Mouse (Mus musculus) lung, embryonic 16.5 days (tissue): ENCODE measurements at regions not wholly inside any gene's neighbourhood (a gene's known extent, or its start where the extent isn't known, plus 50 kb on each side); places are given as distances from the start of the nearest gene placed in this dataset.

ENCODE experiments used
- ATAC-seq: fragments of 200-750 bp; cut with Nextera tagmentation; 2 replicates; pipeline ENCODE4 v1.8.0; 2017; ENCODE audit warnings: low read depth, mild to moderate bottlenecking, moderate library complexity
- H3K27ac ChIP-seq: fragments of 300-500 bp; sonication (generic); 2 replicates; pipeline ENCODE4 v1.5.1; 2014; ENCODE audit warnings: mild to moderate bottlenecking, control low read depth, low read length
- H3K27me3 ChIP-seq: fragments of 300-500 bp; sonication (generic); 2 replicates; pipeline ENCODE4 v1.6.1; 2014; ENCODE audit warnings: low read depth, low read length, mixed read lengths; ENCODE audit not compliant: control insufficient read depth, insufficient read depth
- H3K36me3 ChIP-seq: fragments of 300-500 bp; sonication (generic); 2 replicates; pipeline ENCODE4 v1.6.1; 2014; ENCODE audit warnings: low read length; ENCODE audit not compliant: control insufficient read depth, insufficient read depth
- H3K4me1 ChIP-seq: fragments of 300-500 bp; sonication (generic); replicated peaks from 2 replicates; pipeline ENCODE4 v1.6.1; 2014; ENCODE audit warnings: low read length, mixed read lengths; ENCODE audit not compliant: control insufficient read depth, insufficient read depth
- H3K4me2 ChIP-seq: fragments of 300-500 bp; sonication (generic); 2 replicates; pipeline ENCODE4 v1.6.1; 2014; ENCODE audit warnings: low read depth, low read length, control low read depth
- H3K4me3 ChIP-seq: fragments of 300-500 bp; sonication (generic); 2 replicates; pipeline ENCODE4 v1.5.1; 2014; ENCODE audit warnings: mild to moderate bottlenecking, low read length, control low read depth
- H3K9ac ChIP-seq: fragments of 300-500 bp; sonication (generic); 2 replicates; pipeline ENCODE4 v1.6.1; 2014; ENCODE audit warnings: low read length, control low read depth
- H3K9me3 ChIP-seq: fragments of 300-500 bp; sonication (generic); 2 replicates; pipeline ENCODE4 v1.6.1; 2016; ENCODE audit warnings: low read length; ENCODE audit not compliant: control insufficient read depth
- WGBS: fragments of 180-500 bp; shearing (Covaris S2); extraction: QIAGEN DNeasy Blood & Tissue Kit; methylation state at CpG from one replicate; pipeline ENCODE4 v1.1.7; 2014; 5-methylcytosine and 5-hydroxymethylcytosine counted together

DNA sequence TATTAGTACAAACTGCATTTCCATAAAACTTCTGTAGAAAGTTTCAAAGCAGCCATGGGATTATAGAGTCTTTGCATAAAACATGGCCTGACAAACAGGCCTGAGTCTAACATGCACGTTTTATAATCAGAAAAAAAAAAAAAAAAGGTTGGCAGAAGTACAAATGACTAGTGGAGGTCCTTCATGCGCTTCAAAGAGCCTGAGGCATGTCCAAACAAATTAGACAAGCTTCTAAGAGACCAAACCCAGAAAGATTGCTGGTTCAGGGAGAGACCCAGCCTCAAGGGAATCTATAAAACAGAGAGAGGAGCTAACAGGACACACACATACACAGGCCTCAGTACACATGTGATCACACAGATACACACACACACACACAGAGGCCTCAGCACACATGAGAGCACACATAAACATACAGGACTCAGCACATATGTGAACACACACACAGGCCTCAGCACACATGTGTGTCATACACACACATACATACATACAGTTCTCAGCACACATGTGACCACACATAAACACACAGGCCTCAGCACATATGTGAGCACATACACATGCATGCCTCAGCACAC is 57.0 kb upstream of the Gnaq start:
- 30% methylated on average over 2 of the region's 2 CpGs for WGBS
- Histone ChIP-seq H3K36me3 (no peaks in the 10 kb centered on the region), H3K9ac (no peak overlapping the region), H3K9me3 (no peaks in the 10 kb centered on the region), H3K27me3 (no peaks in the 10 kb centered on the region), H3K27ac (no peak overlapping the region), H3K4me3 (no peak overlapping the region), H3K4me2 (no peak overlapping the region), H3K4me1 (no peaks in the 10 kb centered on the region)
- ATAC-seq = no peak

DNA sequence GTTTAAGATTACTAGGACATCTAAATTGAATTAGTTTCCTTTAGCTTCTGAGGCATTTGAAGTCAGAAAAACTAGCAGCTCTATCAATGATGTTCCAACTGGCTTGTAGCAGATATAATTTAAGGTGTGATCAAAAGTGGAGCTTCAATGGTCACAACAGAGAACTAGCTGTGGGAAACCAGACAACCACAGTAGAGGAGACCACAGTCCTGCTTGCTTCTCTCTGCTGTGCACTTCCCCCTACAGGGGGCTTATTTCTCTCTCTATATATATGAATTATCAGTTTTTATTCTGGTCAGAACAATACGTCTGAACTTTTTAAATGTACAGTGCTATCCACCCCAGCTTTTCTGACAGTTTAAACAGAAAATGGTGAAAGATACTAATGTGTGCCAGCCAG is 57.6 kb upstream of the Gnaq start:
- WGBS = 65% methylated on average over 1 of the region's 1 CpGs
- Histone ChIP-seq H3K27me3 (no peaks in the 10 kb centered on the region), H3K4me1 (no peaks in the 10 kb centered on the region), H3K4me2 (no peak overlapping the region), H3K36me3 (no peaks in the 10 kb centered on the region), H3K27ac (no peak overlapping the region), H3K9ac (no peak overlapping the region), H3K4me3 (no peak overlapping the region), H3K9me3 (no peaks in the 10 kb centered on the region)
- ATAC-seq = no peak

DNA sequence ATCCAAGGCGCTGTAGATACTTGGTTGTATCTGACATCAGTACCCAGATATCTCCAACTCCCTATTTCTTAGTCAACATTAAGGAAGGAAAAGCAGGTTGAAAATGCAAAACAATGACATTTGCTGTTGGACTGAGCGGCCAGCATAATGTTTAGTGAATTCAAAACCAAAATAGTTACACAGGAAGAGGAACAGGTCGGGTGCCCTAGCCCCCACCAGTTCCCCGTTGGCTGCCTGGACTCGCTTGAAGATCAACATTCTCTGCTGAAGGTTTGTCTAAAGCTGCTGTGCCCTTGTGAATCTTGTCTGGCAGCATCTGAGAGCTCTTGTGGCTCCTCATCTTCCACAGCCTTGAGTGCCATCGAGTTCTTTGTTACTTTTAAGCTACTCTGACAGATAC is 65.3 kb upstream of the Gnaq start:
- H3K4me3 ChIP-seq = no peak overlapping the region
- WGBS = 63% methylated on average over 6 of the region's 6 CpGs
- peaks cover 2% of the 10 kb centered on the region; the same call in 1 of the 2 replicates for H3K4me1 ChIP-seq
- no peaks in the 10 kb centered on the region for H3K36me3 ChIP-seq
- no peaks in the 10 kb centered on the region for H3K9me3 ChIP-seq
- no peak for ATAC-seq
- no peaks in the 10 kb centered on the region for H3K27me3 ChIP-seq
- no peak overlapping the region for H3K9ac ChIP-seq
- H3K4me2 ChIP-seq = no peak overlapping the region
- no peak overlapping the region for H3K27ac ChIP-seq

DNA sequence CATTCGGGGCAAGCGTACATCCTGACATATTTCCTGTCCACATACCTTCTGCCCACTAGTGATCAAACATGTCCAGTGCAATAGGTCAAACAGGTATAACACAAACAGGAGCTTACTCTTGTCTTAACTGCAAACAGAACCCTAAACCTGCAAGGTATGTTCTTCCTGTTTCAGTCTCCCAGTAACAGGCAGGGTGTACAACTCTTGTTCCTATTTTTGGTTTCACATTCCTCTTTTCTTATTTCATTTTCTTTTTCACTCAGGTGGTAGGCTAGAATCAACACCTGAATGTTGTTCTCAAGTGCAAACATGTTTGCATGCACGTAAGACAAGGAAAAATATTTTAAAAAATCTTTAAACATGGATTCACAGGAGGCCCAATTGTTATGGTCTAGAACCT is 67.7 kb upstream of the Gnaq start:
- WGBS = 86% methylated on average over 3 of the region's 3 CpGs
- H3K4me1 ChIP-seq = peaks cover 2% of the 10 kb centered on the region; the same call in 1 of the 2 replicates
- H3K9me3 ChIP-seq = no peaks in the 10 kb centered on the region
- no peak overlapping the region for H3K27ac ChIP-seq
- no peaks in the 10 kb centered on the region for H3K27me3 ChIP-seq
- no peak overlapping the region for H3K9ac ChIP-seq
- H3K4me2 ChIP-seq = no peak overlapping the region
- no peak for ATAC-seq
- H3K36me3 ChIP-seq = no peaks in the 10 kb centered on the region
- no peak overlapping the region for H3K4me3 ChIP-seq

DNA sequence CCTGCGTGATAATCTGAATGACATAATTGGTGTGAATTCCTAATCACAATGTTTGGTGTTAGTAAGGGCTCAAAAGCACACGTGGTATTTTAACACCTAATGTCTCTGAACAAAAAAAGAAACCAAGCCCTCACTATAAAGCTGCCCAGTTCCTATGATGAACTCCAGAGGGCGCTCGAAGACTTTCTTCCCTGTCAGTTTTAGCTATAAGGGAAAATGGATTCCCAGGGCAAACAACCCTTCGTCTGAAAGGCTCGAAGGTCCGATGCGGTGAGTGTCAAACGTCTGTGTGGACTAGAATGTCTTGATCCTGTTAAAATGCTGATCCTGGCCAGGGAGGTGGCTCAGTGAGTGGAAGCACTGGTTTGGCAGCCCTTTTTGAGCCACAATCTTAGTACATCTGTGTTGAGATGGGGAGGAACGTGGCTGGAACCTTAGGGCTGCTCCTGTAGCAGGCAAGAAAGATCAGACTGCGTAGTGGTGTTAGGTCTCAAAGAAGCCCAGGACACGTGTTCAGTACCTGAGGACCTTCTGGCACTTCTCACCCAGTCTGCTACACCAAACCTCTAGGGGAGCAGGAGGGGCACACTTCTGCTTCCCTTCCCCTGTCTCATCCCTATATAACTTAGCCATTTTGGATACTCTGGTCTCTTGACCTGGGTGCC is 68.6 kb upstream of the Gnaq start:
- H3K4me1 ChIP-seq = peaks cover 2% of the 10 kb centered on the region; the same call in 1 of the 2 replicates
- WGBS = 9% methylated on average over 12 of the region's 12 CpGs
- ATAC-seq = peak; percentile 82
- H3K4me2 ChIP-seq = peak overlapping the region; percentile 58
- no peak overlapping the region for H3K27ac ChIP-seq
- H3K27me3 ChIP-seq = no peaks in the 10 kb centered on the region
- H3K9me3 ChIP-seq = no peaks in the 10 kb centered on the region
- peak overlapping the region; percentile 58 for H3K9ac ChIP-seq
- peak overlapping the region; percentile 23 for H3K4me3 ChIP-seq
- no peaks in the 10 kb centered on the region for H3K36me3 ChIP-seq

DNA sequence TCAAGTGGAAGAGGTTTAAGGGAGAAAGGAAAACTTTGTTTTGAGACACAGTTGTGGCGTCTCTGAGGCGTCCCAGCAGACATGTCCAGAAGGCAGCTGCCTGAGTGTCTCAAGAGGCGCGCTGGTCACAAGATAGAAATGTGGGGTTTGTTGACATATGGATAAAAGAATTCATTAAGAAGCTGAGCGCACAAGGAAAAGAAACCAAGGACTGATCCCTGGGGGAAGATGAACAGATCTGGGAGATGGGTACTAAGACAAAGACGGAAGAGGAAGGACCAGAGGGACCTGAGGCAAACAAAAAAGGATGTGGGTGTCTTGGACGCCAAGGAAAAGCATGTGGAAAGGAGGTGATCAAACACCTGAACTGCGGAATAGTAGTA is 69.1 kb upstream of the Gnaq start:
- H3K9me3 ChIP-seq = no peaks in the 10 kb centered on the region
- H3K27ac ChIP-seq = no peak overlapping the region
- H3K9ac ChIP-seq = no peak overlapping the region
- peak; percentile 35; the same call in 1 of the 2 replicates for ATAC-seq
- H3K4me1 ChIP-seq = peaks cover 2% of the 10 kb centered on the region; the same call in 1 of the 2 replicates
- H3K36me3 ChIP-seq = no peaks in the 10 kb centered on the region
- H3K4me2 ChIP-seq = peak overlapping the region; percentile 58
- 17% methylated on average over 8 of the region's 8 CpGs for WGBS
- H3K4me3 ChIP-seq = peak overlapping the region; percentile 23
- no peaks in the 10 kb centered on the region for H3K27me3 ChIP-seq

DNA sequence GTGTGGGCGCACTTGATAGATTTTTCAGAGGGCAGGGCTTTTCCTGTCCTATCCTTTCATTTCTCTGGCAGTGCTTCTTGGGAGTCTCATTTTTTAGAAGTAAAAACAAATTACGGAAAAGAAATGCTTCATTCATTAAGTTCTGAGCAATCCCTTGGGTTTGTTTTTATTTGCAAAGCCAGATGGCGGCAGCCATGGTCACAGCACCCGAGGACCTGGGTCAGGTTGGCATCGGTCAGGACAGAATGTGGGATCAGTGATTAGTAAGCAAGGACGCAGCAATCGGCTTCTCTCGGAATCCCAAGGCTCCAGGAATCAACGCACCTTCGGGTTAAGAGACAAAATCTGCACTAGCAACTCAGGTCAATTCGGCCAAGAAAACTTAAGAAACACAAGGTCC is 70.8 kb upstream of the Gnaq start:
- Histone ChIP-seq H3K27ac (no peak overlapping the region), H3K9ac (peak overlapping the region; percentile 34; the same call in 1 of the 2 replicates), H3K36me3 (no peaks in the 10 kb centered on the region), H3K27me3 (no peaks in the 10 kb centered on the region), H3K9me3 (no peaks in the 10 kb centered on the region), H3K4me1 (peaks cover 2% of the 10 kb centered on the region; the same call in 1 of the 2 replicates), H3K4me2 (peak overlapping the region; percentile 6; the same call in 1 of the 2 replicates), H3K4me3 (no peak overlapping the region)
- WGBS = 69% methylated on average over 11 of the region's 11 CpGs
- no peak for ATAC-seq

DNA sequence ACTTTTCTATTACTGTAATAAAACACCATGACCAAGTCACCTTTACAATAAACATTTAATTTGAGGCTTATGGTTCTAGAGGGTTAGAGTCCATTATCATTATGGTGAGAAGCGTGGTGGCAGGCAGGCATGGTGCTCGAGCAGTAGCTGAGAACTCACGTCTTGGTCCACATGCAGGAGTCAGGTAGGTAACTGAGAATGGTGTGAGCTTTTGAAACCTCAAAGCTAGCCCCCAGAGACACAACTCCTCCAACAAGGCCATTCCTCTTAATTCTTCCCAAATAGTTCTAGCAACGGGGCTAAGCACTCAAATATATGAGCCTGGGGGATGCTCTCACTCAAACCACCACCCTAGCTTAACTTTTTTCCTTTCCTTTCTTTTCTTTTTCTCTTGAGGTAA is 73.6 kb upstream of the Gnaq start:
- Histone ChIP-seq H3K9ac (no peak overlapping the region), H3K4me2 (no peak overlapping the region), H3K27ac (no peak overlapping the region), H3K4me1 (peaks cover 2% of the 10 kb centered on the region; the same call in 1 of the 2 replicates), H3K27me3 (no peaks in the 10 kb centered on the region), H3K4me3 (no peak overlapping the region), H3K9me3 (no peaks in the 10 kb centered on the region), H3K36me3 (no peaks in the 10 kb centered on the region)
- no peak for ATAC-seq
- 88% methylated on average over 4 of the region's 4 CpGs for WGBS

DNA sequence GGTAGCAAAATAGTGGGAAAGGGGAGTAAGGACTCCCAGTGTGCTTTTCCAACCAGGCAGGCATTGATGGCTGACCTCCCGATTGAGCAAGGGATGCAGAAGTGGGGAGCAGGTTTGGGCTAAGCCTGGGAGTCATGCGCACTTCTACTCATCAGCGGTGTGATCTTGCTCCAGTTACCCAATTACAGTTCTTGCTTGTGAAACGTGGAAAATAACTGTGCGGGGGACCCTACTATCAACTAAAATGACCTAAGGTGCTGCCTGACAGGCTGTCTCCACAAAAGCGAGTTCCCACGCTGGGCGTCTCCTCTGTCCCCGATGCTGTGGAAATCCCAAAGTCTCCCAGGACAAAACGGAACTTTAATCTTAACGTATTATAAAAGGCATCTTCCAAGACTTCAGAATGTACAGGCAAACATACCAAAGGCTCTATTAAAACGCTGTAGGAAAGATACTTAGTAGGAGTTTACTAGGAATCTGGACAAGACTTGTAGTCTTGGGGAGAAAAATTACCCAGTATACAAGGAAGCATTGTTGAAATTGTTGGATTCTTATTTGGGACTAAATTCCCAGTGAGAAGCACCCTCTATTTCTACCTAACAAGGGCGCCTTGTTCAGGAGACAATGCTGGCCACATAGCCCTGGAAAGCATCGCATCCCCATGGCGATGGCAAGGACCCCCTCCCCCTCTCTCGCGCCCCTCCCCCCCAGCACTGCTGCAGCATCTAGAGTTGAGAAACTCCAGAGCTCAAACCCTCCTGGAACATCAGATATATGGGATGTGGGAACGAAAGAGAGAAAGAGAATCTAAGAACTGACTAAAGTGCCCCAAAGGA is 65.6 kb upstream of the Cep78 start:
- Histone ChIP-seq H3K27me3 (no peaks in the 10 kb centered on the region), H3K4me3 (peak overlapping the region; percentile 41), H3K9me3 (no peaks in the 10 kb centered on the region), H3K9ac (peak overlapping the region; percentile 38), H3K4me2 (peak overlapping the region; percentile 70), H3K4me1 (no peaks in the 10 kb centered on the region), H3K27ac (no peak overlapping the region), H3K36me3 (no peaks in the 10 kb centered on the region)
- 0 out of 2 replicates have a peak, but pooled peaks have one; percentile 20 for ATAC-seq
- 17% methylated on average over 17 of the region's 18 CpGs for WGBS
